Mouse (Mus musculus): Measurements from ENCODE around the gene Sccpdh. TPM values are rescaled to one million over a fixed set of nuclear protein-coding genes. Genes with fewer than 3 reads are reported as not detected.

Gene Sccpdh
- polyA plus RNA-seq, 1 experiment from 2014 or later = 76.7 TPM

DNA sequence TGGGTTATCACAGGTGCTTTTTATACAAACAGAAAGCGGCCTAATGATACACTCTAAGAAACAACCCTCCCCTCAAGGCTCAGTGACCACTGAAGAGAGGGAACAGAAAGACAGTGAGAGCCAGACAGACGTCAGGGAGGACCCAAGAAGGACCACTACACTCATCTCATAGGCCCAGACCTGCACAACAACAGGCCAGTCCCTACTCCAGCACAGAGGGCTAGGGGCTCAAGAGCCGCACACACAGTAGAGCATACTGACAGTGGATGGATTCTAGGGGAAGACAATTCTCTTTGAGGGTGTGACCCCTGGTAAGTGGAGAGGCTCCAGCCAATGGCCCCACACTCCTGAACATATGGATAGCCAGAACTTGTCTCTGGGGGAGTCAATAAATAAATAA lies 68.5 kb downstream of the Sccpdh start:
- H3K27ac ChIP-seq (ENCODE audit: low read length) = no peak overlapping the region
- no peaks in the 10 kb centered on the region for H3K27me3 ChIP-seq (ENCODE audit: control insufficient read depth, insufficient read depth, low read depth, low read length)
- H3K4me1 ChIP-seq (replicated peaks; ENCODE audit: control insufficient read depth, insufficient read depth, low read length) = no peaks in the 10 kb centered on the region
- H3K9ac ChIP-seq (ENCODE audit: low read length) = no peak overlapping the region
- no peaks in the 10 kb centered on the region for H3K36me3 ChIP-seq (ENCODE audit: control insufficient read depth, insufficient read depth, low read length)
- no peak for ATAC-seq (ENCODE audit: low read depth)
- no peak overlapping the region for H3K4me3 ChIP-seq (ENCODE audit: low read length)
- 73% methylated on average over 3 of the region's 3 CpGs for WGBS
- no peak overlapping the region for H3K4me2 ChIP-seq (ENCODE audit: low read depth, low read length)
- no peaks in the 10 kb centered on the region for H3K9me3 ChIP-seq (ENCODE audit: control insufficient read depth, low read length)

Other genes with a start within 250 kb of the Sccpdh start
- gene Smyd3, start 150.2 kb upstream of the Sccpdh start, polyA plus RNA-seq (2015; fragmentation: Nextera tagmentation; extraction: Ambion mirVana) = 16.8 and 19.1 TPM in 2 replicates
- 32.0 and 33.6 TPM in 2 replicates for gene Tfb2m, start 121.9 kb upstream of the Sccpdh start, polyA plus RNA-seq (2015; fragmentation: Nextera tagmentation; extraction: Ambion mirVana)
- 18.0 and 18.9 TPM in 2 replicates for gene Cnst, start 121.8 kb upstream of the Sccpdh start, polyA plus RNA-seq (2015; fragmentation: Nextera tagmentation; extraction: Ambion mirVana)
- gene Kif28, start 77.1 kb downstream of the Sccpdh start, polyA plus RNA-seq (2015; fragmentation: Nextera tagmentation; extraction: Ambion mirVana) = 0.44 TPM in 1 of 2 replicates, not detected in the other
- not detected in 2 replicates for gene Gm10518, start 135.2 kb downstream of the Sccpdh start, polyA plus RNA-seq (2015; fragmentation: Nextera tagmentation; extraction: Ambion mirVana)
- 17.7 and 19.6 TPM in 2 replicates for gene Ahctf1, start 135.5 kb downstream of the Sccpdh start, polyA plus RNA-seq (2015; fragmentation: Nextera tagmentation; extraction: Ambion mirVana)

Measured in lung, embryonic 16.5 days (tissue).